Mouse (Mus musculus) bone marrow macrophage, adult 2 months (primary cell): ENCODE data around the gene Ctxn1.

Experiments
- CTCF ChIP-seq: IDR thresholded peaks from 2 replicates; pipeline ENCODE4 v1.5.1; 2012; ENCODE audit warnings: low read depth, mild to moderate bottlenecking, low read length, moderate library complexity
- POLR2A ChIP-seq: IDR thresholded peaks from 2 replicates; pipeline ENCODE4 v1.6.1; 2012; ENCODE audit warnings: mild to moderate bottlenecking, low read depth, low read length, borderline replicate concordance

DNA sequence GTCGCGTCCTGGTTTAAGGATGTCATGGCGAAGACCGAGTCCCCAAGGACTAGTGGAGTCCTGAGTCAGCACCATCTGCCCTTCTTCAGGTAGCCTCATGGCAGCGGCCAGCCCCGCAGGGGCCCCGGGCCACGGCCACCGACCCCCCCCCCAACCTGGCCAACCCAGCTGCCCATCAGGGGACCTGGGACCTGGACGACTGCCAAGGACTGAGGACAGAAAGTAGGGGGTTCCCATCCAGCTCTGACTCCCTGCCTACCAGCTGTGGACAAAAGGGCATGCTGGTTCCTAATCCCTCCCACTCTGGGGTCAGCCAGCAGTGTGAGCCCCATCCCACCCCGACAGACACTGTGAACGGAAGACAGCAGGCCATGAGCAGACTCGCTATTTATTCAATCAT is 13.3 kb downstream of the Ctxn1 start:
- TF ChIP-seq CTCF (no peak), POLR2A (no peak)
